Mouse (Mus musculus) macrophage (primary cell): ENCODE measurements around the gene Copg1. TPM values are rescaled to one million over a fixed set of nuclear protein-coding genes. Genes with fewer than 3 reads are reported as not detected.
A peak's percentile ranks its signal among the peaks of the same experiment; 100 is the strongest.

Experiments
- H3K27ac ChIP-seq: fragments of 350-480 bp; formaldehyde crosslinking; 2 replicates; pipeline ENCODE4 v1.9.0; 2021
- H3K36me3 ChIP-seq: fragments of 350-480 bp; formaldehyde crosslinking; 2 replicates; pipeline ENCODE4 v1.9.0; 2021; ENCODE audit errors: inconsistent target
- H3K4me3 ChIP-seq: fragments of 350-480 bp; formaldehyde crosslinking; 2 replicates; pipeline ENCODE4 v1.9.0; 2021; ENCODE audit errors: inconsistent target
- H3K79me2 ChIP-seq: fragments of 350-480 bp; formaldehyde crosslinking; 2 replicates; pipeline ENCODE4 v1.9.0; 2021; ENCODE audit errors: inconsistent target
- WGBS: methylation state at CpG from one replicate; pipeline ENCODE4 v1.1.7; 2026; ENCODE audit warnings: inconsistent platforms; ENCODE audit not compliant: missing documents; 5-methylcytosine and 5-hydroxymethylcytosine counted together
- polyA plus RNA-seq: library from polyadenylated mRNA; stranded (reverse); fragments of 250-400 nt; gene quantifications from 3 replicates; pipeline ENCODE4 v1.2.4, GENCODE M21; 2018; ENCODE audit warnings: inconsistent platforms
- total RNA-seq, 78 experiments: library from RNA; depleted of rRNA; stranded (reverse); fragments of 250-400 nt; gene quantifications; 1 replicate in 9 of 78; 2 replicates in 24 of 78; 3 replicates in 43 of 78; 4 replicates in 2 of 78; pipeline ENCODE4 v1.2.4; 2018; ENCODE audit warnings: inconsistent platforms in 56 of 78

The Copg1 gene
- total RNA-seq (2018; cell fraction: chromatin; rRNA removed) = 100 to 1,000 TPM in 15 of 26 experiments, 10 to 100 TPM in 11; 66.5 to 175 (median 130) TPM
- 10 to 100 TPM; 31.8 to 51.6 (median 40.3) TPM for total RNA-seq (2018; cell fraction: cytosol; rRNA removed)
- total RNA-seq (2018; cell fraction: nucleus; rRNA removed) = 100 to 1,000 TPM in 5 of 26 experiments, 10 to 100 TPM in 21; 47.8 to 123 (median 78.3) TPM
- polyA plus RNA-seq = 36.1 to 45.7 TPM (median 37.8 TPM) in 3 replicates

- Histone ChIP-seq H3K27ac (peak within 1 kb of the TSS; percentile 69), H3K79me2 (peaks cover 16% of the 10 kb centered on the region)
- under 1% methylated on average over 31 of the region's 31 CpGs for WGBS
Observed at GRCm38 (mm10) chr6:87887594-87888233, at the start of gene Copg1. Gene Copg1 (plus strand): TSS chr6:87887814.

GRCm38 (mm10) chr6:87838551-87839197 is 48.9 kb upstream of the Copg1 start, which contains the start of gene Isy1:
Gene Isy1 (minus strand): TSS chr6:87838798.
- peak within 1 kb of the TSS; percentile 81 for H3K4me3 ChIP-seq
- WGBS = under 1% methylated on average over 46 of the region's 46 CpGs
- peaks cover 23% of the 10 kb centered on the region for H3K79me2 ChIP-seq
- peaks cover 22% of the 10 kb centered on the region for H3K36me3 ChIP-seq
- peak within 1 kb of the TSS; percentile 86 for H3K27ac ChIP-seq

More at GRCm38 (mm10) chr6:87887594-87888233, at the start of gene Copg1:
- H3K36me3 ChIP-seq = peaks cover 34% of the 10 kb centered on the region
- peak within 1 kb of the TSS; percentile 99 for H3K4me3 ChIP-seq

GRCm38 (mm10) chr6:87839797-87840341 is 47.7 kb upstream of the Copg1 start:
- WGBS = 70% methylated on average over 11 of the region's 11 CpGs
- Histone ChIP-seq H3K36me3 (peaks cover 22% of the 10 kb centered on the region), H3K79me2 (peaks cover 33% of the 10 kb centered on the region), H3K4me3 (no peak overlapping the region), H3K27ac (no peak overlapping the region)

GRCm38 (mm10) chr6:87841635-87842034 is 46.0 kb upstream of the Copg1 start:
- Histone ChIP-seq H3K36me3 (peaks cover 28% of the 10 kb centered on the region), H3K79me2 (peaks cover 41% of the 10 kb centered on the region), H3K4me3 (no peak overlapping the region), H3K27ac (no peak overlapping the region)
- 86% methylated on average over 8 of the region's 8 CpGs for WGBS

- Histone ChIP-seq H3K27ac (no peak overlapping the region), H3K79me2 (peaks cover 41% of the 10 kb centered on the region), H3K4me3 (no peak overlapping the region), H3K36me3 (peaks cover 28% of the 10 kb centered on the region)
- 38% methylated on average over 1 of the region's 1 CpGs for WGBS
Observed at GRCm38 (mm10) chr6:87842254-87842653, 45.4 kb upstream of the Copg1 start.

- H3K36me3 ChIP-seq = peaks cover 28% of the 10 kb centered on the region
- 92% methylated on average over 13 of the region's 13 CpGs for WGBS
- H3K79me2 ChIP-seq = peaks cover 63% of the 10 kb centered on the region
- no peak overlapping the region for H3K4me3 ChIP-seq
- no peak overlapping the region for H3K27ac ChIP-seq
Observed at GRCm38 (mm10) chr6:87845031-87845695, 42.5 kb upstream of the Copg1 start.

GRCm38 (mm10) chr6:87846813-87847212 is 40.8 kb upstream of the Copg1 start:
- Histone ChIP-seq H3K36me3 (peaks cover 28% of the 10 kb centered on the region), H3K79me2 (peaks cover 64% of the 10 kb centered on the region), H3K4me3 (no peak overlapping the region), H3K27ac (no peak overlapping the region)
- 57% methylated on average over 1 of the region's 1 CpGs for WGBS

GRCm38 (mm10) chr6:87849780-87850154 is 37.8 kb upstream of the Copg1 start:
- Histone ChIP-seq H3K36me3 (peaks cover 8% of the 10 kb centered on the region), H3K79me2 (peaks cover 55% of the 10 kb centered on the region), H3K4me3 (peak overlapping the region; percentile 56), H3K27ac (peak overlapping the region; percentile 67)
- WGBS = 0% methylated on average over 8 of the region's 8 CpGs

- H3K79me2 ChIP-seq = peaks cover 50% of the 10 kb centered on the region
- H3K36me3 ChIP-seq = peaks cover 3% of the 10 kb centered on the region
- WGBS = 0% methylated on average over 69 of the region's 73 CpGs
- peak overlapping the region; percentile 67 for H3K27ac ChIP-seq
- H3K4me3 ChIP-seq = peak overlapping the region; percentile 84
Observed at GRCm38 (mm10) chr6:87850155-87850899, 37.3 kb upstream of the Copg1 start.

- H3K79me2 ChIP-seq = peaks cover 42% of the 10 kb centered on the region
- WGBS = under 1% methylated on average over 52 of the region's 55 CpGs
- H3K36me3 ChIP-seq = no peaks in the 10 kb centered on the region
- peak within 1 kb of the TSS; percentile 84 for H3K27ac ChIP-seq
- H3K4me3 ChIP-seq = peak within 1 kb of the TSS; percentile 84
Observed at GRCm38 (mm10) chr6:87850900-87851614, 36.6 kb upstream of the Copg1 start, which contains the start of gene Cnbp. Gene Cnbp (minus strand): TSS chr6:87851106.

- 97% methylated on average over 6 of the region's 6 CpGs for WGBS
- H3K27ac ChIP-seq = no peak overlapping the region
Observed at GRCm38 (mm10) chr6:87851871-87852270, 35.7 kb upstream of the Copg1 start.

GRCm38 (mm10) chr6:87853446-87853845 is 34.2 kb upstream of the Copg1 start:
- 79% methylated on average over 4 of the region's 4 CpGs for WGBS
- Histone ChIP-seq H3K27ac (no peak overlapping the region), H3K4me3 (no peak overlapping the region), H3K79me2 (peaks cover 19% of the 10 kb centered on the region), H3K36me3 (no peaks in the 10 kb centered on the region)

More at GRCm38 (mm10) chr6:87851871-87852270, 35.7 kb upstream of the Copg1 start:
- Histone ChIP-seq H3K4me3 (no peak overlapping the region; the same call in 1 of the 2 replicates), H3K79me2 (peaks cover 34% of the 10 kb centered on the region), H3K36me3 (no peaks in the 10 kb centered on the region)

- Histone ChIP-seq H3K79me2 (no peaks in the 10 kb centered on the region), H3K27ac (no peak overlapping the region), H3K4me3 (no peak overlapping the region), H3K36me3 (no peaks in the 10 kb centered on the region)
- 21% methylated on average over 1 of the region's 1 CpGs for WGBS
Observed at GRCm38 (mm10) chr6:87857071-87857470, 30.5 kb upstream of the Copg1 start.
